Mouse (Mus musculus) intestine, embryonic 15.5 days (tissue): ENCODE measurements around the gene Gpatch11. TPM values are rescaled to one million over a fixed set of nuclear protein-coding genes. Genes with fewer than 3 reads are reported as not detected.

ENCODE experiments used
- polyA plus RNA-seq: library from polyadenylated mRNA; unstranded; fragments of >200 nt; fragmentation: Nextera tagmentation; extraction: Ambion mirVana; gene quantifications from 2 replicates; pipeline ENCODE4 v1.2.1, GENCODE M21; 2015

Gpatch11 gene
- polyA plus RNA-seq, 1 experiment from 2014 or later: 51.8 TPM

Other genes starting within 250 kb of the Gpatch11 start
- gene Strn, start 98.4 kb upstream of the Gpatch11 start, polyA plus RNA-seq: 5.3 and 5.4 TPM in 2 replicates
- gene Heatr5b, start 203 bp upstream of the Gpatch11 start, polyA plus RNA-seq: 10.0 and 10.7 TPM in 2 replicates
- gene Eif2ak2, start 47.0 kb downstream of the Gpatch11 start, polyA plus RNA-seq: 16.1 and 17.7 TPM in 2 replicates
- gene Sult6b1, start 71.4 kb downstream of the Gpatch11 start, polyA plus RNA-seq: 0.08 and 0.11 TPM in 2 replicates
- 111 and 117 TPM in 2 replicates for gene Cebpzos, start 80.9 kb downstream of the Gpatch11 start, polyA plus RNA-seq
- gene Cebpz, start 101.5 kb downstream of the Gpatch11 start, polyA plus RNA-seq: 54.2 and 65.3 TPM in 2 replicates
- 55.2 and 55.9 TPM in 2 replicates for gene Ndufaf7, start 101.6 kb downstream of the Gpatch11 start, polyA plus RNA-seq
- 26.2 and 30.9 TPM in 2 replicates for gene Prkd3, start 185.2 kb downstream of the Gpatch11 start, polyA plus RNA-seq
- 10.6 and 12.4 TPM in 2 replicates for gene Qpct, start 216.3 kb downstream of the Gpatch11 start, polyA plus RNA-seq